Mouse (Mus musculus): ENCODE measurements around the gene Trim50. TPM values are rescaled to one million over a fixed set of nuclear protein-coding genes. Genes with fewer than 3 reads are reported as not detected.

The Trim50 gene
- polyA plus RNA-seq, 1 experiment from 2014 or later: not detected

GRCm38 (mm10) chr5:135410266-135410665 is 57.2 kb downstream of the Trim50 start:
- WGBS: 86% methylated on average over 9 of the region's 9 CpGs

More at GRCm38 (mm10) chr5:135410266-135410665, 57.2 kb downstream of the Trim50 start:
- no peak overlapping the region for H3K9ac ChIP-seq (replicated peaks; ENCODE audit: low read length)
- ATAC-seq (ENCODE audit: low FRiP score, low TSS enrichment): no peak
- H3K4me2 ChIP-seq (replicated peaks; ENCODE audit: low read depth, low read length): no peak overlapping the region
- H3K36me3 ChIP-seq (ENCODE audit: insufficient read depth, low read length): peaks cover 46% of the 10 kb centered on the region
- H3K27me3 ChIP-seq (ENCODE audit: insufficient read depth, low read length): no peaks in the 10 kb centered on the region
- no peak overlapping the region for H3K27ac ChIP-seq (ENCODE audit: low read length)
- H3K4me1 ChIP-seq (ENCODE audit: insufficient read depth, low read length): no peaks in the 10 kb centered on the region
- H3K9me3 ChIP-seq (ENCODE audit: low read length): no peaks in the 10 kb centered on the region; the same call in 1 of the 2 replicates
- H3K4me3 ChIP-seq (ENCODE audit: low read length): no peak overlapping the region

Small RNA genes lying within 50 kb of the gene (microRNA-seq; reads per million reads assigned to microRNA genes)
- 0.47 reads per million for gene Mir7033

Other genes starting within 250 kb of the Trim50 start
- gene Tbl2, start 203.6 kb upstream of the Trim50 start, polyA plus RNA-seq (2015; fragmentation: Nextera tagmentation; extraction: Ambion mirVana): 26.3 and 27.0 TPM in 2 replicates
- 57.6 and 58.2 TPM in 2 replicates for gene Bcl7b, start 185.0 kb upstream of the Trim50 start, polyA plus RNA-seq (2015; fragmentation: Nextera tagmentation; extraction: Ambion mirVana)
- gene Baz1b, start 166.0 kb upstream of the Trim50 start, polyA plus RNA-seq (2015; fragmentation: Nextera tagmentation; extraction: Ambion mirVana): 33.4 and 35.1 TPM in 2 replicates
- gene Fzd9, start 102.1 kb upstream of the Trim50 start, polyA plus RNA-seq (2015; fragmentation: Nextera tagmentation; extraction: Ambion mirVana): 0.72 and 0.77 TPM in 2 replicates
- gene Fkbp6, start 3.3 kb upstream of the Trim50 start, polyA plus RNA-seq (2015; fragmentation: Nextera tagmentation; extraction: Ambion mirVana): 0.23 and 0.50 TPM in 2 replicates
- 40.1 and 40.5 TPM in 2 replicates for gene Nsun5, start 16.7 kb downstream of the Trim50 start, polyA plus RNA-seq (2015; fragmentation: Nextera tagmentation; extraction: Ambion mirVana)
- 11.4 and 13.6 TPM in 2 replicates for gene Pom121, start 41.3 kb downstream of the Trim50 start, polyA plus RNA-seq (2015; fragmentation: Nextera tagmentation; extraction: Ambion mirVana)
- 37.1 and 48.9 TPM in 2 replicates for gene Hip1, start 191.8 kb downstream of the Trim50 start, polyA plus RNA-seq (2015; fragmentation: Nextera tagmentation; extraction: Ambion mirVana)
- gene Ccl26, start 210.3 kb downstream of the Trim50 start, polyA plus RNA-seq (2015; fragmentation: Nextera tagmentation; extraction: Ambion mirVana): not detected in 2 replicates
- 1.8 and 2.0 TPM in 2 replicates for gene Ccl24, start 219.8 kb downstream of the Trim50 start, polyA plus RNA-seq (2015; fragmentation: Nextera tagmentation; extraction: Ambion mirVana)

Measured in kidney, embryonic 16.5 days (tissue).